In the genomic region with DNA sequence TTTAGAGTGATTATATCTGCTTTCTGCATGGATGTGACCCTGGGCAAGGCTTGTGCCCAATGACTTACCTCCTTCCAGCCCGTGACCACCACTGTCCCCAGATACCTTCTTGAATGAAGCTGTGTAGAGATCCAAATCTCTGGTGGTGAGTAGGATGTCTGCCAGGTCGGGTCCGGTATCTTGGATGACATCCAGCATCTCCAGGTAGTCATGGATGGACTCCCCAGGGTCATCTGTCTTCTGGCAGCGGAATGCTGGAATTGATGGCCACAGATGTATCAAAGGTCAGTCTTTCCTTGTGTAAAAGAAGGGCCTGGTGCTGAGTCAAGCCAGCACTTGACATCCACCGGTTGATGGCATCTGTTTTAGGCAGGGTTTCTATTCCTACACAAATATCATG, we compare ENCODE assay signal across 22 mouse cellular contexts. TPM values are rescaled to one million over a fixed set of nuclear protein-coding genes. Genes with fewer than 3 reads are reported as not detected.
DNase-seq lines count a peak whose midpoint lies in the region; TF ChIP-seq lines count a peak whose summit lies in the region.
"Had no signal": no experiment of that assay in that cellular context is flagged by ENCODE, and none has a peak within 500 bp of the region (broad histone marks: within the 10 kb centered on the region; RNA-seq: fewer than 3 reads in every experiment).

No protein-coding gene starts in this region.

- 87% methylated on average over 5 of the region's 5 CpGs for WGBS in heart, embryonic 10.5 days
- 68% methylated on average over 5 of the region's 5 CpGs for WGBS in heart, adult 2 months
- WGBS in kidney, adult 2 months: 41% methylated on average over 5 of the region's 5 CpGs

- no peak overlapping the region for H3K27ac ChIP-seq in heart, embryonic 10.5 days
- no peak overlapping the region for H3K27ac ChIP-seq in heart, adult 2 months
- no peak overlapping the region for H3K27ac ChIP-seq in kidney, adult 2 months (ENCODE audit: insufficient read depth, low read depth, low read length)
- peak overlapping the region; percentile 34 for H3K27ac ChIP-seq in testis, adult 2 months (ENCODE audit: control insufficient read depth, insufficient read depth, low read depth, low read length)
- H3K27ac ChIP-seq: embryonic facial prominence, embryonic 15.5 days; forebrain, embryonic 10.5 days; hindbrain, embryonic 15.5 days had no signal

- H3K4me3 ChIP-seq in heart, embryonic 10.5 days: no peak overlapping the region
- H3K4me3 ChIP-seq in heart, adult 2 months: no peak overlapping the region
- H3K4me3 ChIP-seq in kidney, adult 2 months (ENCODE audit: insufficient read depth, low read depth, low read length): no peak overlapping the region
- H3K4me3 ChIP-seq in testis, adult 2 months (ENCODE audit: control insufficient read depth, low read depth, low read length): no peak overlapping the region
- H3K4me3 ChIP-seq: embryonic facial prominence, embryonic 15.5 days; erythroblast, embryonic 14.5 days; forebrain, embryonic 10.5 days; heart, embryonic 12.5 days; hindbrain, embryonic 15.5 days had no signal

- DNase-seq in heart, embryonic 10.5 days (ENCODE audit: low spot score): peak; percentile 46
- no peak for DNase-seq in heart, adult 2 months
- DNase-seq in kidney, adult 2 months: peak; percentile 88
- no peak for DNase-seq in kidney, postnatal 4 days
- DNase-seq in testis, postnatal 10 days (ENCODE audit: low spot score): no peak
- no peak for DNase-seq in lung, adult 18-20 months
- DNase-seq: cerebellum, adult 2 months; cerebellum, postnatal 10 days; embryo, embryonic 11 days; gastrocnemius, postnatal 36 days; heart, adult 18-20 months had no signal

- H3K4me1 ChIP-seq in heart, embryonic 10.5 days: 0 out of 2 replicates have a peak, but pooled peaks cover 4% of the 10 kb centered on the region
- H3K4me1 ChIP-seq in heart, adult 2 months (ENCODE audit: control insufficient read depth, insufficient read depth, low read length): no peaks in the 10 kb centered on the region
- H3K4me1 ChIP-seq in kidney, adult 2 months (ENCODE audit: control insufficient read depth, insufficient read depth, low read length): peaks cover 12% of the 10 kb centered on the region; the same call in 1 of the 2 replicates
- peaks cover 5% of the 10 kb centered on the region for H3K4me1 ChIP-seq in testis, adult 2 months (ENCODE audit: control insufficient read depth, insufficient read depth, low read length)
- H3K4me1 ChIP-seq: embryonic facial prominence, embryonic 15.5 days; heart, embryonic 12.5 days; hindbrain, embryonic 15.5 days had no signal

- no peak overlapping the region for H3K9ac ChIP-seq in heart, adult 2 months (ENCODE audit: low read depth, low read length)
- H3K9ac ChIP-seq: embryonic facial prominence, embryonic 15.5 days; heart, embryonic 12.5 days; hindbrain, embryonic 15.5 days had no signal

- no peak for TF ChIP-seq POLR2A in heart, adult 2 months (IDR thresholded peaks at IDR 0.05; ENCODE audit: insufficient read depth, low read depth, low read length)
- no peak for TF ChIP-seq POLR2A in kidney, adult 2 months (IDR thresholded peaks at IDR 0.05; ENCODE audit: low read depth, low read length)
- TF ChIP-seq POLR2A in testis, adult 2 months (IDR thresholded peaks at IDR 0.05; ENCODE audit: control insufficient read depth, low read depth, low read length): no peak

- no peak for TF ChIP-seq CTCF in heart, adult 2 months (IDR thresholded peaks at IDR 0.05)
- no peak for TF ChIP-seq CTCF in kidney, adult 2 months (conservative IDR thresholded peaks at IDR 0.05; ENCODE audit: insufficient read depth, insufficient read length, low read depth, low read length)
- TF ChIP-seq CTCF in testis, adult 2 months (IDR thresholded peaks at IDR 0.05; ENCODE audit: control insufficient read depth, insufficient read depth, insufficient replicate concordance, low read depth, low read length): no peak

- intact Hi-C loops in heart, adult 2 months (cut with DNase I): loop anchor here (5.0 kb wide), 1 partner anchor 218 kb away; no protein-coding TSS in a partner anchor

- H3K36me3 ChIP-seq in heart, embryonic 10.5 days: no peaks in the 10 kb centered on the region
- H3K36me3 ChIP-seq in heart, adult 2 months (ENCODE audit: control insufficient read depth, insufficient read depth, low read length): no peaks in the 10 kb centered on the region
- H3K36me3 ChIP-seq in kidney, adult 2 months (ENCODE audit: control insufficient read depth, insufficient read depth, low read length): no peaks in the 10 kb centered on the region
- H3K36me3 ChIP-seq in testis, adult 2 months (ENCODE audit: control insufficient read depth, insufficient read depth, low read length): no peaks in the 10 kb centered on the region
- H3K36me3 ChIP-seq: embryonic facial prominence, embryonic 15.5 days; forebrain, embryonic 10.5 days; heart, embryonic 12.5 days; hindbrain, embryonic 15.5 days had no signal

- no peaks in the 10 kb centered on the region for H3K27me3 ChIP-seq in heart, embryonic 10.5 days (ENCODE audit: insufficient read depth, poor library complexity, severe bottlenecking)
- H3K27me3 ChIP-seq in heart, adult 2 months (ENCODE audit: control insufficient read depth, insufficient read depth, low read length): no peaks in the 10 kb centered on the region
- H3K27me3 ChIP-seq in kidney, adult 2 months (replicated peaks; ENCODE audit: control insufficient read depth, insufficient read depth, low read length): no peaks in the 10 kb centered on the region
- no peaks in the 10 kb centered on the region for H3K27me3 ChIP-seq in testis, adult 2 months (ENCODE audit: control insufficient read depth, insufficient read depth, low read length)
- H3K27me3 ChIP-seq: embryonic facial prominence, embryonic 15.5 days; heart, embryonic 12.5 days; hindbrain, embryonic 15.5 days; Patski had no signal

- no peak for TF ChIP-seq EP300 in heart, adult 2 months (IDR thresholded peaks at IDR 0.05; ENCODE audit: insufficient read depth, low read depth, low read length)

- no peaks in the 10 kb centered on the region for H3K79me2 ChIP-seq in heart, adult 2 months (replicated peaks; ENCODE audit: control insufficient read depth, insufficient read depth, low read length)

- H3K9me3 ChIP-seq in heart, embryonic 10.5 days: no peaks in the 10 kb centered on the region
- H3K9me3 ChIP-seq: embryonic facial prominence, embryonic 15.5 days; forebrain, embryonic 10.5 days; heart, embryonic 12.5 days; hindbrain, embryonic 15.5 days had no signal

RNA-seq across cellular contexts. Expression of a gene that starts 4.2 kb away (rescaled TPM):
- 29.4 and 30.8 TPM in 2 replicates for polyA plus RNA-seq in heart, embryonic 10.5 days (2016; fragmentation: Nextera tagmentation; extraction: Ambion mirVana)
- total RNA-seq in heart, adult 2 months (2021): 10 to 100 TPM; 25.7 to 27.3 TPM
- 7.0 and 11.8 TPM in 2 replicates for polyA plus RNA-seq in heart, adult 2 months (2012; rRNA removed)
- polyA plus RNA-seq in kidney, adult 2 months (2012; rRNA removed): 10.5 and 14.4 TPM in 2 replicates
- 3.4 and 4.9 TPM in 2 replicates for polyA plus RNA-seq in testis, adult 2 months (2012; rRNA removed)

RNA-seq across cellular contexts. Expression of a gene that starts 45.3 kb away (rescaled TPM):
- polyA plus RNA-seq in heart, embryonic 10.5 days (2016; fragmentation: Nextera tagmentation; extraction: Ambion mirVana): 0.21 and 0.26 TPM in 2 replicates
- under 1 TPM; 0.08 to 0.16 TPM for total RNA-seq in heart, adult 2 months (2021)
- polyA plus RNA-seq in heart, adult 2 months (2012; rRNA removed): 0.27 and 0.47 TPM in 2 replicates
- 0.23 and 0.25 TPM in 2 replicates for polyA plus RNA-seq in kidney, adult 2 months (2012; rRNA removed)
- 0.46 and 0.53 TPM in 2 replicates for polyA plus RNA-seq in testis, adult 2 months (2012; rRNA removed)
- total RNA-seq: gastrocnemius, adult 8-10 months had no signal
- polyA plus RNA-seq: embryonic facial prominence, embryonic 11.5 days; erythroblast, embryonic 14.5 days; forebrain, embryonic 10.5 days; forebrain, embryonic 14.5 days; hindbrain, embryonic 11.5 days had no signal

Comparison
In these comparisons a context has a peak if more than half of its experiments do, and no peak if none do; other contexts are left out.
1. DNase-seq: peak in heart, embryonic 10.5 days (single experiment) and kidney, adult 2 months (single experiment); none in heart, adult 2 months (0 of 2), kidney, postnatal 4 days (0 of 2), testis, postnatal 10 days (single experiment) and lung, adult 18-20 months (0 of 2).